Mouse (Mus musculus) heart, postnatal 0 days (tissue): ENCODE measurements around the gene Slc17a1.

Source experiments
- CTCF ChIP-seq: IDR thresholded peaks from 2 replicates; pipeline ENCODE4 v1.5.1; 2016; ENCODE audit warnings: antibody characterized with exemption, control low read depth, low read depth
- EP300 ChIP-seq: IDR thresholded peaks from 2 replicates; pipeline ENCODE4 v1.6.1; 2016; ENCODE audit warnings: antibody characterized with exemption, low read depth

GRCm38 (mm10) chr13:23856401-23856800, 11.1 kb upstream of the Slc17a1 start:
- no peak for TF ChIP-seq CTCF
- TF ChIP-seq EP300: no peak
